Mouse (Mus musculus) C2C12 (cell line): ENCODE measurements around the gene Cby3. TPM values are rescaled to one million over a fixed set of nuclear protein-coding genes. Genes with fewer than 3 reads are reported as not detected.
"Not testable (repeated sequence)": the region's sequence is repeated elsewhere in the genome, so short reads cannot be mapped to it uniquely, and the experiment has no call there.

Source experiments
- H3K27me3 ChIP-seq: one replicate; pipeline ENCODE4 v1.6.1; 2011; ENCODE audit not compliant: control insufficient read depth, insufficient read depth, insufficient read length
- H3K36me3 ChIP-seq: one replicate; pipeline ENCODE4 v1.6.1; 2011; ENCODE audit not compliant: control insufficient read depth, insufficient read depth
- H3K4me3 ChIP-seq: one replicate; pipeline ENCODE4 v1.5.1; 2011; ENCODE audit warnings: mild to moderate bottlenecking, control low read depth; ENCODE audit not compliant: poor library complexity, insufficient read depth, severe bottlenecking
- H3K79me2 ChIP-seq: one replicate; pipeline ENCODE4 v1.6.1; 2011; ENCODE audit not compliant: control insufficient read depth, insufficient read depth
- H3K79me3 ChIP-seq: one replicate; pipeline ENCODE4 v1.6.1; 2011; ENCODE audit warnings: low read depth, control low read depth
- H3ac ChIP-seq: one replicate; pipeline ENCODE3; 2011; ENCODE audit warnings: low read depth; ENCODE audit not compliant: control insufficient read depth, insufficient read length
- CEBPB ChIP-seq: IDR thresholded peaks from one replicate; pipeline ENCODE4 v1.6.1; 2011; ENCODE audit warnings: low read depth, mild to moderate bottlenecking, control low read depth, moderate library complexity
- CTCF ChIP-seq: IDR thresholded peaks from one replicate; pipeline ENCODE4 v1.5.1; 2011; ENCODE audit not compliant: control insufficient read depth, insufficient read depth, insufficient read length
- FOSL1 ChIP-seq: IDR thresholded peaks from one replicate; pipeline ENCODE4 v1.8.0; 2011; ENCODE audit warnings: mild to moderate bottlenecking, low read length; ENCODE audit not compliant: poor library complexity, insufficient read depth, severe bottlenecking
- MAX ChIP-seq: IDR thresholded peaks from one replicate; pipeline ENCODE4 v1.6.1; 2011; ENCODE audit warnings: mild to moderate bottlenecking, control low read depth
- MYOD1 ChIP-seq: IDR thresholded peaks from one replicate; pipeline ENCODE4 v1.6.1; 2011; ENCODE audit warnings: low read depth; ENCODE audit not compliant: control insufficient read depth, insufficient read length
- MYOG ChIP-seq: IDR thresholded peaks from one replicate; pipeline ENCODE4 v1.6.1; 2011; ENCODE audit not compliant: control insufficient read depth, insufficient read length; ENCODE audit errors: extremely low read depth
- USF1 ChIP-seq: IDR thresholded peaks from one replicate; pipeline ENCODE4 v1.6.1; 2011; ENCODE audit warnings: low read depth, mild to moderate bottlenecking, control low read depth, moderate library complexity
- long read RNA-seq, 2 experiments: library from polyadenylated mRNA; unstranded; transcript quantifications; one replicate each; pipeline ENCODE4 v2.0.0; 2019 to 2020
- polyA plus RNA-seq: library from polyadenylated mRNA; unstranded; fragments of >200 nt; fragmentation: generic; extraction: Trizol; gene quantifications from one replicate; pipeline ENCODE4 v1.2.1, GENCODE M21; 2012; ENCODE audit warnings: missing spikeins

Gene Cby3
- not detected for polyA plus RNA-seq
- long read RNA-seq, experiment 1: 0 reads
- long read RNA-seq, experiment 2: 0 reads

GRCm38 (mm10) chr11:50354162-50354561, at the start of gene Cby3:
Cby3 (plus strand) TSS chr11:50354462.
- TF ChIP-seq CTCF (no peak), CEBPB (no peak), USF1 (no peak), MYOD1 (no peak), FOSL1 (no peak), MAX (no peak), MYOG (no peak)
- H3K27me3 ChIP-seq: peaks cover 27% of the 10 kb centered on the region
- no peaks in the 10 kb centered on the region for H3K79me2 ChIP-seq
- no peaks in the 10 kb centered on the region for H3K36me3 ChIP-seq
- no peak within 1 kb of the TSS for H3ac ChIP-seq
- H3K4me3 ChIP-seq: no peak within 1 kb of the TSS
- no peaks in the 10 kb centered on the region for H3K79me3 ChIP-seq

GRCm38 (mm10) chr11:50312803-50313202, 41.5 kb upstream of the Cby3 start:
- Histone ChIP-seq H3ac (no peak overlapping the region), H3K79me2 (peaks cover 99% of the 10 kb centered on the region), H3K36me3 (peaks cover 93% of the 10 kb centered on the region), H3K27me3 (no peaks in the 10 kb centered on the region), H3K79me3 (peaks cover 86% of the 10 kb centered on the region), H3K4me3 (no peak overlapping the region)
- TF ChIP-seq USF1 (no peak), CEBPB (no peak), MYOG (no peak), CTCF (no peak), MAX (no peak), MYOD1 (no peak), FOSL1 (no peak)

- H3K4me3 ChIP-seq, H3K27me3 ChIP-seq, H3ac ChIP-seq: not testable (repeated sequence)
- H3K79me2 ChIP-seq: peaks cover 100% of the 10 kb centered on the region
- peaks cover 97% of the 10 kb centered on the region for H3K79me3 ChIP-seq
- peaks cover 66% of the 10 kb centered on the region for H3K36me3 ChIP-seq
Observed at GRCm38 (mm10) chr11:50319343-50319742, 34.9 kb upstream of the Cby3 start.

- TF ChIP-seq FOSL1 (no peak), MYOG (no peak), CTCF (no peak), MAX (no peak)
Observed at GRCm38 (mm10) chr11:50321239-50321638, 33.0 kb upstream of the Cby3 start.

GRCm38 (mm10) chr11:50322345-50322744, 31.9 kb upstream of the Cby3 start:
- no peak overlapping the region for H3K4me3 ChIP-seq
- H3K36me3 ChIP-seq: peaks cover 39% of the 10 kb centered on the region
- no peaks in the 10 kb centered on the region for H3K27me3 ChIP-seq
- peaks cover 81% of the 10 kb centered on the region for H3K79me2 ChIP-seq
- peaks cover 76% of the 10 kb centered on the region for H3K79me3 ChIP-seq
- no peak for TF ChIP-seq MAX
- no peak for TF ChIP-seq MYOG
- no peak for TF ChIP-seq CEBPB
- no peak for TF ChIP-seq MYOD1
- TF ChIP-seq FOSL1: no peak
- no peak for TF ChIP-seq CTCF
- no peak for TF ChIP-seq USF1
- no peak overlapping the region for H3ac ChIP-seq

More at GRCm38 (mm10) chr11:50321239-50321638, 33.0 kb upstream of the Cby3 start:
- Histone ChIP-seq H3K36me3 (peaks cover 49% of the 10 kb centered on the region), H3ac (no peak overlapping the region), H3K27me3 (no peaks in the 10 kb centered on the region), H3K79me3 (peaks cover 86% of the 10 kb centered on the region), H3K4me3 (no peak overlapping the region), H3K79me2 (peaks cover 92% of the 10 kb centered on the region)

- H3K79me2 ChIP-seq: peaks cover 66% of the 10 kb centered on the region
Observed at GRCm38 (mm10) chr11:50323843-50324242, 30.4 kb upstream of the Cby3 start.

More at GRCm38 (mm10) chr11:50323843-50324242, 30.4 kb upstream of the Cby3 start:
- H3ac ChIP-seq: peak overlapping the region; percentile 18
- H3K79me3 ChIP-seq: peaks cover 64% of the 10 kb centered on the region
- peak overlapping the region; percentile 95 for H3K4me3 ChIP-seq
- no peak for TF ChIP-seq MAX
- no peak for TF ChIP-seq MYOG
- no peak for TF ChIP-seq FOSL1
- TF ChIP-seq CTCF: no peak
- TF ChIP-seq USF1: no peak
- no peak for TF ChIP-seq CEBPB
- H3K36me3 ChIP-seq: peaks cover 28% of the 10 kb centered on the region
- no peaks in the 10 kb centered on the region for H3K27me3 ChIP-seq
